Mouse (Mus musculus): ENCODE data around the gene 2610528J11Rik. TPM values are rescaled to one million over a fixed set of nuclear protein-coding genes. Genes with fewer than 3 reads are reported as not detected.
A peak's percentile ranks its signal among the peaks of the same experiment; 100 is the strongest.

2610528J11Rik gene
- polyA plus RNA-seq, 1 experiment from 2014 or later, result not detected

- H3K9ac ChIP-seq (ENCODE audit: low read depth, low read length), result no peak overlapping the region
- ATAC-seq, result no peak
- H3K27me3 ChIP-seq (replicated peaks; ENCODE audit: control insufficient read depth, insufficient read depth, low read length), result no peaks in the 10 kb centered on the region; the same call in 1 of the 2 replicates
- 87% methylated on average over 3 of the region's 3 CpGs for WGBS
- no peak overlapping the region for H3K4me2 ChIP-seq (ENCODE audit: low read length)
- no peaks in the 10 kb centered on the region for H3K4me1 ChIP-seq (ENCODE audit: control insufficient read depth, insufficient read depth, low read depth, low read length)
- H3K36me3 ChIP-seq (ENCODE audit: control insufficient read depth, insufficient read depth, low read length), result no peaks in the 10 kb centered on the region
- H3K9me3 ChIP-seq (ENCODE audit: control insufficient read depth, low read length), result no peaks in the 10 kb centered on the region
- H3K27ac ChIP-seq (ENCODE audit: low read depth, low read length), result no peak overlapping the region
- H3K4me3 ChIP-seq (ENCODE audit: low read length), result no peak overlapping the region
Observed at GRCm38 (mm10) chr4:118553039-118553649, 26.3 kb downstream of the 2610528J11Rik start.

DNA sequence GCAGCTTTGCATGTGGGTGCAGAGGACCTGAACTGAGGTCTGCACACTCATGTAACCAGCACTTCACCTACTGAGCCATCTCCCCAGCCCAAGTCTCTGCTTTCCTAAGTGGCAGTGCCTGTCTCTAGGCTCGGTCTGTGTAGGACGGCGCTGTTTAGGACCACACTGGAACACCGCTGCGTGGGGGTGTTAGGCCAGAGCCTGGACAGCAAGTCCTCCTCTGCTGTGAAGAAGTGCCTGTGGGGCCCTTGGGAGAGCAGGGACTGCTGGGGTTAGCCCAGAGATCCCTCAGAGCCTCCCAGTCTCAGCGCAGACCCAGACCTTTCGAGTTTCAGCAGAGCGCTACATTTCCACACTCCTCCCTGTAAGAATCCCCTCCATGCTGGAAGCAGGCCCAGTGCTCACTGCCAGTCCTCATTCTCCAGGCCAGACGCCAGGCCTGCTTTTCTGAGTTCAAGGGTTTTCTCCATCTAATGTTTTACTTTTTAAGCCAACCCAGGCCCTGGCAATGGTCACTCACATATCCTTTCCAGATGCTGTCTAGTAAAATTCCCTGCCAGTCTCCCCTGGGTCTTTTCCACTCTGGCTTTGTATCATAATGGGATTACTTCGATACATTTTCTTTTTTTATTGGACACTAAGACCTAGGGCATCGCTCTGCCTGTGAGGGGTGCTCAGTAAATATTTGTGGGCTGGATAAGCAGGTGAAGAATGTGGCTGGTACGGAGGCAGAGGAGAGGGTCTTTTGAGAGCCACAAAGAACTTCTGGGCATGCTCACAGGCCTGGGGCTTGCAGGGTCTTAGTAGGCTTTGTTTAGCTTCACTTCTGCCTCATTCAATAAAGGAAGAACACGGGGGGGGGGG is 37.5 kb downstream of the 2610528J11Rik start:
- ATAC-seq, result peak; percentile 54
- 73% methylated on average over 13 of the region's 13 CpGs for WGBS
- H3K4me3 ChIP-seq (ENCODE audit: low read length), result no peak overlapping the region
- H3K9ac ChIP-seq (ENCODE audit: low read depth, low read length), result no peak overlapping the region
- H3K27ac ChIP-seq (ENCODE audit: low read depth, low read length), result 0 out of 2 replicates have a peak overlapping the region, but pooled peaks have one; percentile 37
- 0 out of 2 replicates have a peak, but pooled peaks cover 3% of the 10 kb centered on the region for H3K9me3 ChIP-seq (ENCODE audit: control insufficient read depth, low read length)
- H3K4me2 ChIP-seq (ENCODE audit: low read length), result no peak overlapping the region
- no peaks in the 10 kb centered on the region for H3K36me3 ChIP-seq (ENCODE audit: control insufficient read depth, insufficient read depth, low read length)
- no peaks in the 10 kb centered on the region for H3K27me3 ChIP-seq (replicated peaks; ENCODE audit: control insufficient read depth, insufficient read depth, low read length)
- no peaks in the 10 kb centered on the region for H3K4me1 ChIP-seq (ENCODE audit: control insufficient read depth, insufficient read depth, low read depth, low read length)

DNA sequence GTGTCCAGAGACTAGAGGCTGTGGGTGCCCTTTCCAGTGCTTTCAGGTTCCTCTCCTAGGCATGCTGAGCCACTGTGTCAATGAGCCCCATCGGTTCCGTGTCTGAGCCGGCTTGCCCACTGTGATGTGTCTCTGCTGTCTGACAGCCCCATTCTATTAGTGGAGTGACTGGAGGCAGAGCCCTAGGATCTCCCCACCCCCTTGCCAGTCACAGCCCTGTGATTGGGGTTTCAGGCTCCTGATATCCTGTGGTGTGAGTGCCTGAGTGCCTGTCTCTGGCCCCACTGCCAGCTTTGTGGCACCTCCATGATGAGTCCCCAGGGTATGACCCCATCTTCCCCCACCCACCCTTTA is 38.1 kb downstream of the 2610528J11Rik start:
- Histone ChIP-seq H3K4me3 (ENCODE audit: low read length) (no peak overlapping the region), H3K27ac (ENCODE audit: low read depth, low read length) (no peak overlapping the region), H3K36me3 (ENCODE audit: control insufficient read depth, insufficient read depth, low read length) (no peaks in the 10 kb centered on the region), H3K9ac (ENCODE audit: low read depth, low read length) (no peak overlapping the region), H3K4me2 (ENCODE audit: low read length) (no peak overlapping the region), H3K4me1 (ENCODE audit: control insufficient read depth, insufficient read depth, low read depth, low read length) (no peaks in the 10 kb centered on the region), H3K27me3 (replicated peaks; ENCODE audit: control insufficient read depth, insufficient read depth, low read length) (no peaks in the 10 kb centered on the region), H3K9me3 (ENCODE audit: control insufficient read depth, low read length) (0 out of 2 replicates have a peak, but pooled peaks cover 3% of the 10 kb centered on the region)
- 67% methylated on average over 3 of the region's 3 CpGs for WGBS
- ATAC-seq, result peak; percentile 56; the same call in 1 of the 2 replicates

- Histone ChIP-seq H3K9ac (ENCODE audit: low read depth, low read length) (no peak overlapping the region), H3K27ac (ENCODE audit: low read depth, low read length) (no peak overlapping the region), H3K36me3 (ENCODE audit: control insufficient read depth, insufficient read depth, low read length) (no peaks in the 10 kb centered on the region), H3K4me2 (ENCODE audit: low read length) (no peak overlapping the region), H3K4me1 (ENCODE audit: control insufficient read depth, insufficient read depth, low read depth, low read length) (no peaks in the 10 kb centered on the region), H3K27me3 (replicated peaks; ENCODE audit: control insufficient read depth, insufficient read depth, low read length) (no peaks in the 10 kb centered on the region), H3K4me3 (ENCODE audit: low read length) (no peak overlapping the region), H3K9me3 (ENCODE audit: control insufficient read depth, low read length) (0 out of 2 replicates have a peak, but pooled peaks cover 3% of the 10 kb centered on the region)
- WGBS, result 38% methylated on average over 7 of the region's 7 CpGs
- ATAC-seq, result no peak
Observed at GRCm38 (mm10) chr4:118566161-118566676, 39.4 kb downstream of the 2610528J11Rik start.

GRCm38 (mm10) chr4:118568709-118569108 is 41.9 kb downstream of the 2610528J11Rik start:
- H3K27me3 ChIP-seq (replicated peaks; ENCODE audit: control insufficient read depth, insufficient read depth, low read length), result no peaks in the 10 kb centered on the region
- 73% methylated on average over 10 of the region's 10 CpGs for WGBS
- no peak overlapping the region for H3K4me3 ChIP-seq (ENCODE audit: low read length)
- H3K36me3 ChIP-seq (ENCODE audit: control insufficient read depth, insufficient read depth, low read length), result no peaks in the 10 kb centered on the region
- H3K4me1 ChIP-seq (ENCODE audit: control insufficient read depth, insufficient read depth, low read depth, low read length), result no peaks in the 10 kb centered on the region
- H3K9ac ChIP-seq (ENCODE audit: low read depth, low read length), result no peak overlapping the region
- H3K9me3 ChIP-seq (ENCODE audit: control insufficient read depth, low read length), result no peaks in the 10 kb centered on the region
- H3K4me2 ChIP-seq (ENCODE audit: low read length), result no peak overlapping the region
- H3K27ac ChIP-seq (ENCODE audit: low read depth, low read length), result no peak overlapping the region
- no peak for ATAC-seq

DNA sequence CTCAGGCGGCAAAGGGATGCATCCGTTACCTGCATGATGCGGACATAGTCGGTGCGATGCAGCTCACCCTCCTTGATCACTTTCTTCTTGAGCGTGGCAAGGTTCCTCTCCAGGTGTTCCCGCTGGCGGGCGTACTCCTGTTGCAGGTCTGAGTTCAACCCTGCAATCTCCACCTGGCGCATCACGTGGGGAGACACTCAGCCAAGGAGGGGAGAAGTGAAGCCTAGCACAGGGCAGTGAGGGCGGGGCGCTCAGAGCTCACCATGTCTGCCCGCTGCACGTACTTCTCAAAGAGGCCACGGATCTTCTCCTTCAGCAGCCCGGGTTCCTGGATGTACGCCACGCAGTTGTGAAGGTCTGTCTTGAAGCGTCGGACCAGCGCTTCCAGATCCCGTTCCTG is 42.5 kb downstream of the 2610528J11Rik start:
- Histone ChIP-seq H3K9me3 (ENCODE audit: control insufficient read depth, low read length) (no peaks in the 10 kb centered on the region), H3K4me2 (ENCODE audit: low read length) (no peak overlapping the region), H3K9ac (ENCODE audit: low read depth, low read length) (no peak overlapping the region), H3K36me3 (ENCODE audit: control insufficient read depth, insufficient read depth, low read length) (no peaks in the 10 kb centered on the region), H3K4me1 (ENCODE audit: control insufficient read depth, insufficient read depth, low read depth, low read length) (no peaks in the 10 kb centered on the region), H3K4me3 (ENCODE audit: low read length) (no peak overlapping the region), H3K27me3 (replicated peaks; ENCODE audit: control insufficient read depth, insufficient read depth, low read length) (no peaks in the 10 kb centered on the region), H3K27ac (ENCODE audit: low read depth, low read length) (no peak overlapping the region)
- 79% methylated on average over 23 of the region's 23 CpGs for WGBS
- ATAC-seq, result no peak

DNA sequence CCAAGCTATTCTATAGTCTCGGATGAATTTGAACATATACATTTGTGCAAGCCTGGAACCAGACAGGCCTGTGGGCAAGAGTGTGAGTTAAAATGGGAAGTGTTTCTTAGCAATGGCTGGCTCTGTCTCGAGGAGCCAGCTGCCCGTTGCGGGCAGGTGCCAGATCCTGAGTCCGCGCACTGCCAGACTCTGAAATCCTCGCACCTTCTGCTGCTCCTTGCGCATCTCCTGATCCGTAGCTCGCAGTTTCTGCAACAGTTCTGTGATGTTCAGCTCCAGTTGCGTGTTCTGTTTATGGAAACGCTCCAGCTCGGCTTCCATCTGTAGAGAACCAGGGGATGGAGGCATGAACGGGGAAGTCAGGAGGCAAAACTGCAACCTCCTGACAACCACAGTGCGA is 44.6 kb downstream of the 2610528J11Rik start:
- no peaks in the 10 kb centered on the region for H3K36me3 ChIP-seq (ENCODE audit: control insufficient read depth, insufficient read depth, low read length)
- no peaks in the 10 kb centered on the region for H3K9me3 ChIP-seq (ENCODE audit: control insufficient read depth, low read length)
- no peak overlapping the region for H3K9ac ChIP-seq (ENCODE audit: low read depth, low read length)
- no peak overlapping the region for H3K4me2 ChIP-seq (ENCODE audit: low read length)
- no peaks in the 10 kb centered on the region for H3K4me1 ChIP-seq (ENCODE audit: control insufficient read depth, insufficient read depth, low read depth, low read length)
- 78% methylated on average over 15 of the region's 15 CpGs for WGBS
- no peak overlapping the region for H3K4me3 ChIP-seq (ENCODE audit: low read length)
- H3K27me3 ChIP-seq (replicated peaks; ENCODE audit: control insufficient read depth, insufficient read depth, low read length), result no peaks in the 10 kb centered on the region
- no peak overlapping the region for H3K27ac ChIP-seq (ENCODE audit: low read depth, low read length)
- ATAC-seq, result no peak

GRCm38 (mm10) chr4:118576097-118576496 is 49.3 kb downstream of the 2610528J11Rik start:
- Histone ChIP-seq H3K9me3 (ENCODE audit: control insufficient read depth, low read length) (no peaks in the 10 kb centered on the region), H3K27ac (ENCODE audit: low read depth, low read length) (no peak overlapping the region), H3K4me2 (ENCODE audit: low read length) (no peak overlapping the region), H3K9ac (ENCODE audit: low read depth, low read length) (no peak overlapping the region), H3K4me1 (ENCODE audit: control insufficient read depth, insufficient read depth, low read depth, low read length) (no peaks in the 10 kb centered on the region), H3K27me3 (replicated peaks; ENCODE audit: control insufficient read depth, insufficient read depth, low read length) (no peaks in the 10 kb centered on the region), H3K4me3 (ENCODE audit: low read length) (no peak overlapping the region), H3K36me3 (ENCODE audit: control insufficient read depth, insufficient read depth, low read length) (no peaks in the 10 kb centered on the region)
- WGBS, result 6% methylated on average over 6 of the region's 6 CpGs
- peak; percentile 71 for ATAC-seq

- H3K27ac ChIP-seq (ENCODE audit: low read depth, low read length), result no peak overlapping the region
- no peak overlapping the region for H3K4me2 ChIP-seq (ENCODE audit: low read length)
- H3K36me3 ChIP-seq (ENCODE audit: control insufficient read depth, insufficient read depth, low read length), result no peaks in the 10 kb centered on the region
- H3K4me1 ChIP-seq (ENCODE audit: control insufficient read depth, insufficient read depth, low read depth, low read length), result no peaks in the 10 kb centered on the region
- H3K27me3 ChIP-seq (replicated peaks; ENCODE audit: control insufficient read depth, insufficient read depth, low read length), result no peaks in the 10 kb centered on the region
- no peak overlapping the region for H3K9ac ChIP-seq (ENCODE audit: low read depth, low read length)
- H3K9me3 ChIP-seq (ENCODE audit: control insufficient read depth, low read length), result no peaks in the 10 kb centered on the region
- H3K4me3 ChIP-seq (ENCODE audit: low read length), result no peak overlapping the region
- 46% methylated on average over 13 of the region's 13 CpGs for WGBS
- no peak for ATAC-seq
Observed at GRCm38 (mm10) chr4:118579313-118579712, 52.5 kb downstream of the 2610528J11Rik start.
